Mouse (Mus musculus): ENCODE measurements around the gene Pip5k1b.

DNA sequence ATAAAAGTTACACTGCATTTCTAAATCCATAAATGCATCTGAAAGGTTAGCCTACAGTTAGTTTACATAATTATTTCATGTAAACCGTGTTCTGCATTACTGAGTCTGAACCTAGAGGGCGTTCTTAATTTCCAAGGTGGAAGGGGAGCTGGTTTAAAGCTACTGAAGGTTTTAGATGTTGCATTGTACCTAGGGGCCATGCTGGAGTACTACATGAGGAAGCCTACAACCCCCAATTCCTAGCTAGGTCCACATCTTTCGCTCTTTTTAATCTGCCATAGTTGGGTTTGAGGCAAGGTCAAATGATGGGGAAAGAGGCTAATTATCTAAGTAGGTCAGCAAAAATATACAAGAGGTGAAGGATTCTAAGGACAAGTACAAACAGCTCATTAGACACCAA is 104.0 kb downstream of the Pip5k1b start:
- TF ChIP-seq CTCF (IDR thresholded peaks at IDR 0.05; ENCODE audit: low read depth), result no peak
- no peak for TF ChIP-seq EP300 (IDR thresholded peaks at IDR 0.05; ENCODE audit: low read depth)
